Mouse (Mus musculus) T-cell, adult 66 days (primary cell): ENCODE results near the gene Rasa3. TPM values are rescaled to one million over a fixed set of nuclear protein-coding genes. Genes with fewer than 3 reads are reported as not detected.

ENCODE experiments used
- total RNA-seq, 2 experiments: library from RNA; stranded (reverse); gene quantifications; 3 replicates in 1 of 2; 4 replicates in 1 of 2; pipeline ENCODE4 v1.2.4; 2023

The Rasa3 gene
- 100 to 1,000 TPM; 311 to 353 TPM for total RNA-seq

DNA sequence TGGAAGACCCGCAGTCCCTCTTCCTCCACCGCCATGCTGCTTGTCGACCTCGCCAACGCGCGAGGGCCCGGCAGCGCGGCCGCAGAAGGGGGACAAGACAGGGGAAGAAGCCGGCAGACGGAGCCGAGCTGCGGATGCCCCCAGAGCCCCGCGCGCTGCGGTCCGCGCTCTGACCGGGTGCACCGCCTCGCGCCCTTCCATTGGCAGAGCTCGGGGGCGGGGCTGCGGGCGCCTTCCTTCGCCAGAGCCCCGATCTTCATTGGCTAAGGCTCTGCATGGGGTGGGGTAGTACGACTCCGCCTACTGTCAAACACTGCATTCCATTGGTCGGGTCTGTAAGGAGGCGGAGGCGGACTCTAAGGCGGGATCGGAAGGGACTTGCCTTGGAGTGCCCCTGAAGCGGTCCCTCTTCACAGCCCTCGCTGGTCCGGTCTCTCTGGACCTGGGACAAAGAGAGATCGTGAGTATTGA lies at the start of gene Rasa3:
Gene Rasa3, minus strand, starts transcription at position 191 of the 471 bp plus-strand sequence.

DNA sequence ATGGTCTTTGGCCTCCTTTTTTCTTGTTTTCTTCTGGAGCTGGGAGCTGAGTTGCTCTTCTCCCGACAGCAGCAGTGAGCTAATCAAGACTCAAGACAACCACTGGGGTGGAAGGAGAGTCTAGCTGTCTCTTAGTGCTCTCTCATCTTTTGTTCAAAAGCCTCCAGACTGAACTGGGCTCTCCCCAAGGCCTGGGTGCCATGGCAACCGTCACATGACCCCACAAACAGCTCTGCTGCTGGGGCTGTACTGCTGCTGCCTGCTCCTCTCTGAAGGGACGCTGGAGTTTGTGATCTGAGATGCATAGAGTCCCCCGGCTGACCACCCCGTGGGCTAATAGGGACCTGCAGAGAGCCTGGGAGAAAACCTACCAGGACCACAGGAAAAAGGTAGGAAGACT lies 28.3 kb upstream of the Rasa3 start, which contains the start of gene Cfap97d2:
Gene Cfap97d2, plus strand, starts transcription at position 222 of the 400 bp plus-strand sequence.

DNA sequence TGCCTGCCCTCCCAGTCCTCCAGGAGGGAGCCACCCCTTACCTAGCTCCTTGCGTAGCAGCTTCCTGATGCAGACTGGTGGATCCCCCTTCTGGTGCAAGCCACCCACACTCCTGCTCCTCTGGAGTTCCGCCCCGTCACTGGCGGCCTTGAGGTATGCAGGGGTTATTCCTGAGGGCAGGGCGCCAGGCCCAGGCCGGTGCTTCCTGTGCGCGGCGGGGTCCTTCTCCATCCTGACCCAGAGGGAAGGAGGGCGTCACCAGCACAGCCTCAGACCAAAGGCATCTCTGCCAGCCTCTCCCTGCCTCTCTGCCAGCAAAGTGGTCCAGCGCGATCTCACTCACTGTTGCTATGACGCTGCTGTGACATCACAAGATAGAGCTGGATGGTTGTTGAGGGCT lies 115.3 kb downstream of the Rasa3 start, which contains the start of gene 1700029H14Rik:
Gene 1700029H14Rik, minus strand, starts transcription at position 344 of the 400 bp plus-strand sequence.

Other genes with a start within 250 kb of the Rasa3 start
- not detected for gene Tmem255b, start 242.4 kb downstream of the Rasa3 start, total RNA-seq
- not detected for gene Gas6, start 183.1 kb downstream of the Rasa3 start, total RNA-seq
- gene 1700029H14Rik, start 115.1 kb downstream of the Rasa3 start, total RNA-seq = 10 to 100 TPM in 1 of 2 experiments, 1 to 10 TPM in 1; 4.5 to 11.7 TPM
- not detected for gene Cfap97d2, start 28.3 kb upstream of the Rasa3 start, total RNA-seq
- gene Cdc16, start 80.1 kb upstream of the Rasa3 start, total RNA-seq = 10 to 100 TPM; 38.9 to 41.9 TPM
- 10 to 100 TPM; 28.3 to 30.7 TPM for gene Upf3a, start 108.0 kb upstream of the Rasa3 start, total RNA-seq
- not detected for gene AF366264, start 160.8 kb upstream of the Rasa3 start, total RNA-seq
- gene Champ1, start 192.0 kb upstream of the Rasa3 start, total RNA-seq = 10 to 100 TPM; 23.7 to 25.4 TPM
- gene Coprs, start 212.7 kb upstream of the Rasa3 start, total RNA-seq = not detected